Mouse (Mus musculus): ENCODE measurements around the gene Enox1.

- no peak for TF ChIP-seq CTCF (IDR thresholded peaks at IDR 0.05; ENCODE audit: extremely low read depth, insufficient read length, insufficient replicate concordance, low read depth, low read length)
- no peak for TF ChIP-seq POLR2A (IDR thresholded peaks at IDR 0.05; ENCODE audit: low read depth, low read length)
These were observed 92.4 kb downstream of the Enox1 start for GRCm38 (mm10) chr14:77248946-77249345.
